Mouse (Mus musculus) heart, postnatal 0 days (tissue): ENCODE data around the gene Hoxd3. TPM values are rescaled to one million over a fixed set of nuclear protein-coding genes. Genes with fewer than 3 reads are reported as not detected.
A peak's percentile ranks its signal among the peaks of the same experiment; 100 is the strongest.

Experiments
- ATAC-seq: fragments of 200-750 bp; cut with Nextera tagmentation; 2 replicates; pipeline ENCODE4 v1.8.0; 2017; ENCODE audit warnings: low read depth, moderate number of reproducible peaks, moderate library complexity; ENCODE audit not compliant: insufficient read depth
- DNase-seq: peaks from one replicate; pipeline ENCODE4 v3.0.0-alpha.2; 2016; ENCODE audit warnings: low spot score
- H3K27ac ChIP-seq: fragments of 300-500 bp; sonication (generic); 2 replicates; pipeline ENCODE4 v1.5.1; 2014; ENCODE audit warnings: low read depth, mild to moderate bottlenecking
- H3K27me3 ChIP-seq: fragments of 300-500 bp; sonication (generic); 2 replicates; pipeline ENCODE4 v1.6.1; 2014; ENCODE audit warnings: low read length, mixed read lengths; ENCODE audit not compliant: control insufficient read depth, insufficient read depth
- H3K36me3 ChIP-seq: fragments of 300-500 bp; sonication (generic); replicated peaks from 2 replicates; pipeline ENCODE4 v1.6.1; 2014; ENCODE audit warnings: low read length, mixed read lengths; ENCODE audit not compliant: control insufficient read depth, insufficient read depth
- H3K4me1 ChIP-seq: fragments of 300-500 bp; sonication (generic); 2 replicates; pipeline ENCODE4 v1.6.1; 2014; ENCODE audit warnings: antibody characterized with exemption; ENCODE audit not compliant: control insufficient read depth, insufficient read depth
- H3K4me2 ChIP-seq: fragments of 300-500 bp; sonication (generic); 2 replicates; pipeline ENCODE4 v1.6.1; 2014; ENCODE audit warnings: low read depth, mild to moderate bottlenecking, low read length, moderate library complexity
- H3K4me3 ChIP-seq: fragments of 300-500 bp; sonication (generic); 2 replicates; pipeline ENCODE4 v1.5.1; 2014; ENCODE audit warnings: low read depth, low read length
- H3K9ac ChIP-seq: fragments of 300-500 bp; sonication (generic); replicated peaks from 2 replicates; pipeline ENCODE4 v1.6.1; 2014; ENCODE audit warnings: low read depth, low read length, mixed read lengths
- H3K9me3 ChIP-seq: fragments of 300-500 bp; sonication (generic); replicated peaks from 2 replicates; pipeline ENCODE4 v1.6.1; 2016; ENCODE audit warnings: low read length; ENCODE audit not compliant: control insufficient read depth
- CTCF ChIP-seq: IDR thresholded peaks from 2 replicates; pipeline ENCODE4 v1.5.1; 2016; ENCODE audit warnings: antibody characterized with exemption, control low read depth, low read depth
- EP300 ChIP-seq: IDR thresholded peaks from 2 replicates; pipeline ENCODE4 v1.6.1; 2016; ENCODE audit warnings: antibody characterized with exemption, low read depth
- WGBS: fragments of 180-500 bp; shearing (Covaris S2); extraction: QIAGEN DNeasy Blood & Tissue Kit; methylation state at CpG from one replicate; pipeline ENCODE4 v1.1.7; 2014; 5-methylcytosine and 5-hydroxymethylcytosine counted together
- polyA plus RNA-seq: library from polyadenylated mRNA; unstranded; fragments of >200 nt; fragmentation: Nextera tagmentation; extraction: Ambion mirVana; gene quantifications from 2 replicates; pipeline ENCODE4 v1.2.1, GENCODE M21; 2015
- total RNA-seq: library from RNA; depleted of rRNA; stranded (reverse); fragments of >200 nt; gene quantifications from 2 replicates; pipeline ENCODE4 v1.2.3, GENCODE M21; 2014; ENCODE audit warnings: low replicate concordance

Gene Hoxd3
- total and polyA plus RNA-seq, 2 experiments from 2014 or later, result 0.04 TPM; not detected in 1

DNA sequence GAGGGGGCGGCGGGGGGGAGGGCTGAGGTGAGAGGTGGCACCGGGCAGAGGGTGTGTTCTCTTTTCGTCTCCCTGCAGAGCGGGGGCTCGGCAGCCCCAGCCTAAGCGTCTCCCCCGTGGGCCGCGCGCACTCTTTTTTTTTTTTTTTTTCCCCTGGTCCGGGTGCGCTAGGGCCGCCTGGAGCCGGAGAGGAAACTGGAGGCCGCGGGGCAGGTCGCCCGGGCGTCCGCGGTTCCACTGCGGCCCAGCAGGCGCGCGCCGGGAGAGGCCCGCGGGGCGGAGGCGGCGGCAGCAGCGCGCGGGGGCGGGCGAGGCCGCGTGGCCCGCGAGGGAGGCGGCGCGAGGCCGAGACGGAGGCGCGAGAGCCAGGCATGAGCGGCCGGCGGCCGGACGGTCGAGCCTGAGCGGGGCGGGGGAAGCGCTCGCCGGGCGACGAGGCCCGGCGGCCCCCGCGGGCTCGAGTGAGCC, 6.7 kb upstream of the Hoxd3 start:
- WGBS, result under 1% methylated on average over 51 of the region's 66 CpGs
- H3K4me3 ChIP-seq, result peak overlapping the region; percentile 52
- peak overlapping the region; percentile 72 for H3K4me2 ChIP-seq
- no peak for TF ChIP-seq EP300
- TF ChIP-seq CTCF, result no peak
- H3K36me3 ChIP-seq, result no peaks in the 10 kb centered on the region
- peaks cover 98% of the 10 kb centered on the region for H3K27me3 ChIP-seq
- DNase-seq (no peak), ATAC-seq (peak; percentile 12; the same call in 1 of the 2 replicates)
- H3K27ac ChIP-seq, result peak overlapping the region; percentile 7; the same call in 1 of the 2 replicates
- H3K9ac ChIP-seq, result peak overlapping the region; percentile 39; the same call in 1 of the 2 replicates
- no peaks in the 10 kb centered on the region for H3K4me1 ChIP-seq
- no peaks in the 10 kb centered on the region for H3K9me3 ChIP-seq

DNA sequence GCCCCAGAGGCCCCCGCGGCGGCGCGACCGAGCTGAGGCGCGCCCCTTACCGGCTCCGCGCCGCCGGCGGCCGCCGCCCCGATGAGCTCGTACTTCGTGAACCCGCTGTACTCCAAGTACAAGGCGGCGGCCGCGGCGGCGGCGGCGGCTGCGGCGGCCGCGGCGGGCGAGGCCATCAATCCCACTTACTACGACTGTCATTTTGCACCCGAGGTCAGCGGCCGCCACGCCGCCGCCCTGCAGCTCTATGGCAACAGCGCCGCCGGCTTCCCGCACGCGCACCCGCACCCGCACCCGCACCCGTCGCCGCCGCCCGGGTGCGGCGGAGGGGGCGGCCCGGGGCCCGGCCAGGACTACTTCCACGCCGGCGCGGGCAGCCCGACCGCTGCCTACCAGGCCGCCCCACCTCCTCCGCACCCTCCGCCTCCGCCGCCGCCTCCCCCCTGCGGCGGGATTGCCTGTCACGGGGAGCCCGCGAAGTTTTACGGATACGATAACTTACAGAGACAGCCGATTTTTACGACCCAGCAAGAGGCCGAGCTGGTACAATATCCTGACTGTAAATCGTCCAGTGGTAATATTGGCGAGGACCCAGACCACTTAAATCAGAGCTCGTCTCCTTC, 6.1 kb upstream of the Hoxd3 start:
- peak overlapping the region; percentile 72 for H3K4me2 ChIP-seq
- no peaks in the 10 kb centered on the region for H3K36me3 ChIP-seq
- peak overlapping the region; percentile 52 for H3K4me3 ChIP-seq
- WGBS, result 3% methylated on average over 41 of the region's 85 CpGs
- peaks cover 98% of the 10 kb centered on the region for H3K27me3 ChIP-seq
- H3K27ac ChIP-seq, result peak overlapping the region; percentile 7; the same call in 1 of the 2 replicates
- TF ChIP-seq CTCF (no peak), EP300 (no peak)
- no peaks in the 10 kb centered on the region for H3K4me1 ChIP-seq
- ATAC-seq, result peak; percentile 37; the same call in 1 of the 2 replicates
- peak overlapping the region; percentile 39; the same call in 1 of the 2 replicates for H3K9ac ChIP-seq
- DNase-seq, result peak; percentile 5
- H3K9me3 ChIP-seq, result no peaks in the 10 kb centered on the region

DNA sequence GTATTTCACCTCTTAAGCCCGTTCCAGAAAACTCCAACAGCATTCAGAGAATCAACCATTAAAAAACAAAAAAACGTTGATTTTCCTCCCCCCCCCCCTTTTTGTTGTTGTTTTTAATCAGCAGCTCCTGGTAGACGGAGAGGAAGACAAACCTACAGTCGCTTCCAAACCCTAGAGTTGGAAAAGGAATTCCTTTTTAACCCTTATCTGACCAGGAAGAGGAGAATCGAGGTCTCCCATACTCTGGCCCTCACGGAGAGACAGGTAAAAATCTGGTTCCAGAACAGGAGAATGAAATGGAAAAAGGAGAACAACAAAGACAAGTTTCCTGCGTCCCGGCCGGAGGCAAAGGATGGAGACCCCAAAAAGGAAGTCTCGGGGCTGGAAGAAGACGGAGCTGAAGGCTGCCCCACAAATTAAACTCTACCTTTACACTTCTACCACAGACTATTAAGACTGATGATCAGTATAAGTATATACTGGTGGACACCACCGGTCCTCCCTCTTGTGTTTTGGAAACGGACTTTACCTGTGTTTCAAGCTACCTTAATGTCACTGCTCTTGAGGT, 5.2 kb upstream of the Hoxd3 start:
- Histone ChIP-seq H3K9ac (no peak overlapping the region), H3K27me3 (peaks cover 98% of the 10 kb centered on the region), H3K27ac (no peak overlapping the region), H3K4me3 (no peak overlapping the region), H3K4me2 (no peak overlapping the region), H3K36me3 (no peaks in the 10 kb centered on the region), H3K9me3 (no peaks in the 10 kb centered on the region), H3K4me1 (no peaks in the 10 kb centered on the region)
- DNase-seq, result peak; percentile 4
- TF ChIP-seq CTCF, result no peak
- TF ChIP-seq EP300, result no peak
- WGBS, result 7% methylated on average over 13 of the region's 13 CpGs
- ATAC-seq, result no peak

DNA sequence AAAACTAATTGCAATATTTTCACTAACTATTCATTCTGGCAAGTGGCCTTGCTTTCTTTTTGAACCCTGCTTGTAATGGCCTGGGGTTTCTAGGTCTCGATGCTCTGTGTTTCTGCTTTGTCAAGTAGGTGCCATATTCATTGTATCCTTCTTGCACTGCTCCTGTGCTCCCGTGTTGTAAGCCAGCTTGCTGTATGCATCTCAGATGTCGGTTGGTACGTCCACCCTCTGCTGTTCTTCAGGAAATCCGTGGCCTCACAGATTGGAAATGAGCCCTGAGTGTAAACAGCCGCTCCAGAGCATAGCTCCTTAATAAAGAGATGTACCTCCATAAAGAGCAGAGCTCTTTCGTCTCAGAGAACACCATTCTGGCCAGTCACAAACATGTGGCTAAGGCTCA, 4.1 kb upstream of the Hoxd3 start:
- no peak overlapping the region for H3K4me2 ChIP-seq
- no peak overlapping the region for H3K4me3 ChIP-seq
- DNase-seq (no peak), ATAC-seq (no peak)
- peaks cover 99% of the 10 kb centered on the region for H3K27me3 ChIP-seq
- no peaks in the 10 kb centered on the region for H3K9me3 ChIP-seq
- 15% methylated on average over 7 of the region's 7 CpGs for WGBS
- no peak overlapping the region for H3K9ac ChIP-seq
- H3K27ac ChIP-seq, result no peak overlapping the region
- no peak for TF ChIP-seq EP300
- TF ChIP-seq CTCF, result no peak
- peaks cover 6% of the 10 kb centered on the region; the same call in 1 of the 2 replicates for H3K4me1 ChIP-seq
- H3K36me3 ChIP-seq, result no peaks in the 10 kb centered on the region

DNA sequence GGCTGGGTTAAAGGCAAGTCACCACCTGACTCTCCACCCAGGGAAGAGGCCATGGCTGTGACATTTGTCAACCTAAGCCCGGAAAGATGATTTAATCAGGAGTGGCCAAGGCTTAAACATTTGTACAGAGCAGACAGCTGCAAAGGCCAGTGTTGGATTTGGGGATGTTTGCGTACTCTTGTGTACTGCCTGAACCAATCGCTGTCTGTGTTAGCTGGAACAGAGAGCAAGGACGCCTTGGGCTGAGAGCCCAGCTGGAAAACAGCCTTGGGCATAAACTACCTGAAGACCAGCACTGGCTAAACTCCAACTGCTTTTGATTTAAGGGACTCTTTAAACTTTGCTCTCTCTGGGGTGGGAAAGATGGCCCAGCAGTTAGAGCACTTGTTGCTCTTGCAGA, 3.1 kb upstream of the Hoxd3 start:
- no peak overlapping the region for H3K9ac ChIP-seq
- no peaks in the 10 kb centered on the region for H3K9me3 ChIP-seq
- no peak for ATAC-seq
- WGBS, result 16% methylated on average over 4 of the region's 4 CpGs
- no peak overlapping the region for H3K4me2 ChIP-seq
- peaks cover 6% of the 10 kb centered on the region; the same call in 1 of the 2 replicates for H3K4me1 ChIP-seq
- H3K4me3 ChIP-seq, result no peak overlapping the region
- no peaks in the 10 kb centered on the region for H3K36me3 ChIP-seq
- H3K27ac ChIP-seq, result no peak overlapping the region
- peaks cover 99% of the 10 kb centered on the region for H3K27me3 ChIP-seq
- TF ChIP-seq EP300, result no peak
- no peak for TF ChIP-seq CTCF
- DNase-seq, result no peak
